Mouse (Mus musculus): ENCODE results near the gene Stat4.

DNA sequence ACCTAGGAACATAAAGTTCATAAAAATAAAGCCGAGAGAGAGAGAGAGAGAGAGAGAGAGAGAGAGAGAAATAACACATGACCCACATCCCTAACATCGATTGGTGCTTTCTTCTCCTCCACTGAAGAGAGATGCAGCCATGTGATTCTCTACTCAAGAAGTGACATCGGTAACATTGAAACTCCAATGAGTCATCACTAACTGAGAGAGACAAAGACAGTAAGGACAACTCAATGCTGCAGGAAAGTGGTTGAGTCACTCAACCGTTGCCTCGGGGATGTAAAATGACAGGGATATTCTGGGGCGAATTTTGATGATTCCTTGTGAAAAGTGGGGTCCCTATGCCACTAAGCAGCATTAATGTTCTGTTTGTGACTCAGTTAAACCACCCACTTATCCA, 16.8 kb upstream of the Stat4 start:
- no peak for TF ChIP-seq GATA1 (IDR thresholded peaks at IDR 0.05; ENCODE audit: borderline replicate concordance, low read length)
- no peak for TF ChIP-seq FLI1 (IDR thresholded peaks at IDR 0.05; ENCODE audit: low read length)
